Mouse (Mus musculus) G1E (cell line): ENCODE measurements around the gene Pitpnm1. TPM values are rescaled to one million over a fixed set of nuclear protein-coding genes. Genes with fewer than 3 reads are reported as not detected.

Experiments
- ATAC-seq: 2 replicates; pipeline ENCODE4 v1.8.0; 2016; ENCODE audit warnings: mild to moderate bottlenecking; ENCODE audit not compliant: insufficient number of reproducible peaks, poor library complexity, low FRiP score, severe bottlenecking; ENCODE audit errors: extremely low read depth
- DNase-seq: peaks from one replicate; pipeline ENCODE4 v3.0.0; 2012; ENCODE audit warnings: low spot score
- H3K27me3 ChIP-seq: 2 replicates; pipeline ENCODE4 v1.6.1; 2012; ENCODE audit warnings: mild to moderate bottlenecking, low read length, inconsistent platforms; ENCODE audit not compliant: insufficient read depth
- H3K36me3 ChIP-seq: replicated peaks from 2 replicates; pipeline ENCODE3; 2012; ENCODE audit warnings: mild to moderate bottlenecking, inconsistent platforms
- H3K4me1 ChIP-seq: 2 replicates; pipeline ENCODE4 v1.6.1; 2012; ENCODE audit warnings: low read depth, low read length, inconsistent platforms, mixed read lengths; ENCODE audit not compliant: insufficient read depth
- H3K4me3 ChIP-seq: 2 replicates; pipeline ENCODE4 v1.5.1; 2012; ENCODE audit warnings: low read depth, mild to moderate bottlenecking, inconsistent platforms, low read length, moderate library complexity, mixed read lengths
- H3K9me3 ChIP-seq: replicated peaks from 2 replicates; pipeline ENCODE4 v1.6.1; 2012; ENCODE audit warnings: inconsistent platforms
- CTCF ChIP-seq: IDR thresholded peaks from 2 replicates; pipeline ENCODE4 v1.5.1; 2012; ENCODE audit warnings: low read depth, low read length, inconsistent platforms, mixed read lengths
- GATA1 ChIP-seq: IDR thresholded peaks from 2 replicates; pipeline ENCODE4 v1.6.1; 2012; ENCODE audit warnings: borderline replicate concordance, low read length, inconsistent platforms, mixed read lengths
- GATA2 ChIP-seq: IDR thresholded peaks from 2 replicates; pipeline ENCODE4 v1.6.1; 2012; ENCODE audit warnings: low read depth, low read length, inconsistent platforms, borderline replicate concordance
- POLR2AphosphoS5 ChIP-seq: IDR thresholded peaks from 2 replicates; pipeline ENCODE4 v1.6.1; 2012; ENCODE audit warnings: low read depth, low read length, inconsistent platforms; ENCODE audit not compliant: insufficient replicate concordance
- TAL1 ChIP-seq: conservative IDR thresholded peaks from 2 replicates; pipeline ENCODE4 v1.6.1; 2012; ENCODE audit warnings: low read depth, low read length, inconsistent platforms, mixed read lengths
- polyA plus RNA-seq: library from polyadenylated mRNA; stranded (reverse); fragments of >175 nt; gene quantifications from 2 replicates; pipeline ENCODE4 v1.2.3, GENCODE M21; 2012
- total RNA-seq, 2 experiments: library from RNA; stranded (forward) in 1 of 2; stranded (reverse) in 1 of 2; fragments of 200-1000 nt in 1 of 2; fragments of >200 nt in 1 of 2; fragmentation: Nextera tagmentation in 1 of 2; gene quantifications; 2 replicates each; pipeline ENCODE4 v1.2.3; 2014 to 2017

The Pitpnm1 gene
- total and polyA plus RNA-seq, 3 experiments = 12.9 to 61.2 (median 22.2) TPM

- Histone ChIP-seq H3K27me3 (no peaks in the 10 kb centered on the region; the same call in 1 of the 2 replicates), H3K4me3 (no peak overlapping the region; the same call in 1 of the 2 replicates), H3K4me1 (peaks cover 23% of the 10 kb centered on the region), H3K9me3 (no peaks in the 10 kb centered on the region), H3K36me3 (peaks cover 84% of the 10 kb centered on the region)
- ATAC-seq (no peak), DNase-seq (no peak)
- TF ChIP-seq GATA2 = no peak
- TF ChIP-seq TAL1 = no peak
- TF ChIP-seq POLR2AphosphoS5 = no peak
Measured at GRCm38 (mm10) chr19:4104675-4105194, 4.9 kb downstream of the Pitpnm1 start.

GRCm38 (mm10) chr19:4106654-4107053, 6.9 kb downstream of the Pitpnm1 start:
- H3K4me3 ChIP-seq = no peak overlapping the region
- no peaks in the 10 kb centered on the region for H3K9me3 ChIP-seq
- H3K4me1 ChIP-seq = peaks cover 10% of the 10 kb centered on the region
- H3K27me3 ChIP-seq = no peaks in the 10 kb centered on the region
- DNase-seq (no peak), ATAC-seq (no peak)
- H3K36me3 ChIP-seq = peaks cover 95% of the 10 kb centered on the region
- TF ChIP-seq TAL1 = no peak
- no peak for TF ChIP-seq GATA1
- TF ChIP-seq POLR2AphosphoS5 = no peak

- ATAC-seq (no peak), DNase-seq (no peak)
- no peak overlapping the region for H3K4me3 ChIP-seq
- H3K36me3 ChIP-seq = peaks cover 95% of the 10 kb centered on the region
- TF ChIP-seq CTCF = no peak
- TF ChIP-seq POLR2AphosphoS5 = no peak
- no peak for TF ChIP-seq GATA1
- TF ChIP-seq TAL1 = no peak
- no peak for TF ChIP-seq GATA2
- peaks cover 17% of the 10 kb centered on the region for H3K4me1 ChIP-seq
- H3K9me3 ChIP-seq = no peaks in the 10 kb centered on the region
- H3K27me3 ChIP-seq = no peaks in the 10 kb centered on the region
Measured at GRCm38 (mm10) chr19:4108535-4108934, 8.7 kb downstream of the Pitpnm1 start.

GRCm38 (mm10) chr19:4112063-4112960, 12.5 kb downstream of the Pitpnm1 start:
- Histone ChIP-seq H3K27me3 (no peaks in the 10 kb centered on the region), H3K9me3 (no peaks in the 10 kb centered on the region), H3K4me1 (peaks cover 35% of the 10 kb centered on the region), H3K36me3 (peaks cover 99% of the 10 kb centered on the region), H3K4me3 (no peak overlapping the region)
- DNase-seq (no peak), ATAC-seq (no peak)
- TF ChIP-seq POLR2AphosphoS5 (no peak), GATA1 (no peak), GATA2 (no peak), TAL1 (no peak), CTCF (no peak)

GRCm38 (mm10) chr19:4113186-4113805, 13.5 kb downstream of the Pitpnm1 start:
- ATAC-seq = 0 out of 2 replicates have a peak, but pooled peaks have one; percentile 4
- Histone ChIP-seq H3K4me1 (peaks cover 39% of the 10 kb centered on the region), H3K9me3 (no peaks in the 10 kb centered on the region), H3K27me3 (no peaks in the 10 kb centered on the region), H3K36me3 (peaks cover 99% of the 10 kb centered on the region), H3K4me3 (peak overlapping the region; percentile 28; the same call in 1 of the 2 replicates)
- DNase-seq = peak; percentile 73
- TF ChIP-seq TAL1 (peak; percentile 20; the same call in 1 of the 2 replicates), GATA1 (no peak), CTCF (no peak), POLR2AphosphoS5 (no peak)

- Histone ChIP-seq H3K4me3 (peak overlapping the region; percentile 28; the same call in 1 of the 2 replicates), H3K27me3 (no peaks in the 10 kb centered on the region), H3K9me3 (no peaks in the 10 kb centered on the region), H3K36me3 (peaks cover 98% of the 10 kb centered on the region), H3K4me1 (peaks cover 39% of the 10 kb centered on the region)
- ATAC-seq (peak; percentile 40; the same call in 1 of the 2 replicates), DNase-seq (peak; percentile 45)
- no peak for TF ChIP-seq TAL1
- no peak for TF ChIP-seq CTCF
- TF ChIP-seq GATA2 = no peak
- no peak for TF ChIP-seq GATA1
- TF ChIP-seq POLR2AphosphoS5 = no peak
Measured at GRCm38 (mm10) chr19:4113806-4114230, 14.0 kb downstream of the Pitpnm1 start.
